Mouse (Mus musculus): Measurements from ENCODE around the gene Tpbpb.
A peak's percentile ranks its signal among the peaks of the same experiment; 100 is the strongest.
"Not testable (repeated sequence)": the region's sequence is repeated elsewhere in the genome, so short reads cannot be mapped to it uniquely, and the experiment has no call there.

Tpbpb gene

DNA sequence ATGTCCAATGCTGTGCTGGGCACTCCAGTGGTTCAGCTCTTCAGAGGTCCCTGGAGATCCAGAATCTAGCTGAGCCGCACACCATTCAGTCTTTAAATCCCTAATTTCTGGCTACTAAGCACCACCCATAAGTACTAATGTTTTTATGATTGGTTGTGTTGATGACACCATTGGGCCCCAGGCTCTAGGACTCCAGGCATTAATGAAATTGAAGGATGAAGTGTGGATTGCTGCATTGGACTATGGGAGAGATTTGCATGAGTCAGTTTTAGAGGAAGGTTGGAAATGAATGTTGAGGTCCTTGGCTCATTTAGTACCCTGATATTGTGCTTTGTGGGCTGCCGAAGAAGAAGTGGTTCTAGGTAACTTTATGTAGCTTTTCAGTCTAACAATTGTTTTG, at the start of gene Tpbpb:
Gene Tpbpb (minus strand): TSS at position 101 of the 400 bp plus-strand sequence.
- not testable (repeated sequence) for TF ChIP-seq GATA4 (IDR thresholded peaks at IDR 0.05; ENCODE audit: insufficient replicate concordance, low read length)

DNA sequence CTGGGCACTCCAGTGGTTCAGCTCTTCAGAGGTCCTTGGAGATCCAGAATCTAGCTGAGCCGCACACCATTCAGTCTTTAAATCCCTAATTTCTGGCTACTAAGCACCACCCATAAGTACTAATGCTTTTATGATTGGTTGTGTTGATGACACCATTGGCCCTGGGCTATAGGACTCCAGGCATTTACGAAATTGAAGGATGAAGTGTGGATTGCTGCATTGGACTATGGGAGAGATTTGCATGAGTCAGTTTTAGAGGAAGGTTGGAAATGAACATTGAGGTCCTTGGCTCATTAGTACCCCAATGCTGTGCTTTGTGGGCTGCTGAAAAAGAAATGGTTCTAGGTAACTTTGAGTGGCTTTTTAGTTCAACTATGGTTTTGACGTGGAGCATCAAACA, 37.2 kb upstream of the Tpbpb start, which contains the start of gene Tpbpa:
Gene Tpbpa (minus strand): TSS at position 101 of the 400 bp plus-strand sequence.
- not testable (repeated sequence) for TF ChIP-seq GATA4 (IDR thresholded peaks at IDR 0.05; ENCODE audit: insufficient replicate concordance, low read length)

DNA sequence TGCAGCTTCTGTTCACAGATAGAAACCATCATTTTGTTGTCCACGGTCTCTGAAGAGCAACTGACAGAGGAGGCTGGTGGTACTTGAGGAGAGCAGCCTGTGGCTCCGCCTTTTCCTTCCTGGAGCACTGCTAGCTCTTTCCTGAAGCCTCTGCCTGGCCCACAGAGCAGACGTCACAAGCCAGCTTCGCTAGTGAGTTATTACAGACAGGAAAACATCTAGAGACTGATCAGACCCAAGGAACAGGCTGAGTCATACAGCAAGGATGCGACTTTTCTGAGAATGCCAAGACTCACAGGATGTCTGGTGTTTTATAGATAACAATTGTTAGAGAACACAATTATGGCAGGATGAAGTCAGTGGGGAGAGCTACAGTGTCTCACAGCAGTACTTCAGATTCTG, 31.8 kb upstream of the Tpbpb start, which contains the start of the genes Gm49391 and Ctla2a:
Gene Gm49391 (minus strand): TSS at position 72 of the 402 bp plus-strand sequence.
Gene Ctla2a (minus strand): TSS at position 126 of the 402 bp plus-strand sequence.
- peak; percentile 85; the same call in 1 of the 2 replicates for TF ChIP-seq GATA4 (IDR thresholded peaks at IDR 0.05; ENCODE audit: insufficient replicate concordance, low read length)

DNA sequence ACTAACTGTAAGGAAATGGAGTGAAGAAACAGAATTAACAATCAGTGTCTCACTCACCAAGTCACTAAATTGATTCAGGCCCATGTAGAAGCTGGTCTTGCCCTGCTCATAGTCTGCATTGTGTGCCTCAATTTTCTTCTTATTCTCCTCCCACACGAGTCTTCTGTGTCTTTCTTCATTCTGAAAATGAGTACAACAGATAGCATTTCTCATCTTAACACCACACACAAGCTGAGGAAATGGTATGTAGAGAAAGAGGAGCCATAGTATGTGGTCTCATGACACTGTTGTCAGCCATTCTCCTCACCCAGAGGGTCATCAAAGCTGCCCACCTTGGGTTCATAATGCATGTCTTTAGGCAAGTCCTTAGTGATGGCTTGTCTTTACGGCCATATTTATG, 30.8 kb upstream of the Tpbpb start, which contains the start of gene Gm49393:
Gene Gm49393 (minus strand): TSS at position 101 of the 400 bp plus-strand sequence.
- TF ChIP-seq GATA4 (IDR thresholded peaks at IDR 0.05; ENCODE audit: insufficient replicate concordance, low read length): not testable (repeated sequence)

DNA sequence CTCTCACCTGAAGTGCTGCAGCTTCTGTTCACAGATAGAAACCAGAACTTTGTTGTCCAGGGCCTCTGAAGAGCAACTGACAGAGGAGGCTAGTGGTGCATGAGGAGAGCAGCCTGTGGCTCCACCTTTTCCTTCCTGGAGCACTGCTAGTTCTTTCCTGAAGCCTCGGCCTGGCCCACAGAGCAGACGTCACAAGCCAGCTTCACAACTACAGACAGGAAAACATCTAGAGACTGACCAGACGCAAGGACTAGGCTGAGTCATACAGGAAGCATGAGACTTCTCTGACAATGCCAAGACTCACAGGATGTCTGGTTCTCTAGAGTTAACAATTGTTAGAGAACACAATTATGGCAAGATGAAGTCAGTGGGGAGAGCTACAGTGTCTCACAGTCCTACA, 7.4 kb downstream of the Tpbpb start, which contains the start of gene Ctla2b:
Gene Ctla2b (minus strand): TSS at position 120 of the 400 bp plus-strand sequence.
- peak; percentile 36; the same call in 1 of the 2 replicates for TF ChIP-seq GATA4 (IDR thresholded peaks at IDR 0.05; ENCODE audit: insufficient replicate concordance, low read length)

DNA sequence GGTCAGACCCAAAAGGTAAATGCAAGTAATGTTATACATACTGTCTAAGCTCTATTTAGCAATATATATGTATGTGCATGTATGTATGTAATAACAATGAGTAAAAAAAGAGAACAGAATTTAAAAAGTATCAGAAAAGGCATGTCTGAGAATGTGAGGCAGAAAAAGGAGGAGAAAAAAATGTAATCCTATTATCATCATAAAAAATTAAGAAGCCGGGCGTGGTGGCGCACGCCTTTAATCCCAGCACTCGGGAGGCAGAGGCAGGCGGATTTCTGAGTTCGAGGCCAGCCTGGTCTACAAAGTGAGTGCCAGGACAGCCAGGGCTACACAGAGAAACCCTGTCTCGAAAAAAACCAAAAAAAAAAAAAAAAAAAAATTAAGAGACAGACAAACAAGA, 7.9 kb downstream of the Tpbpb start, which contains the start of gene Gm49392:
Gene Gm49392 (minus strand): TSS at position 101 of the 400 bp plus-strand sequence.
- not testable (repeated sequence) for TF ChIP-seq GATA4 (IDR thresholded peaks at IDR 0.05; ENCODE audit: insufficient replicate concordance, low read length)

DNA sequence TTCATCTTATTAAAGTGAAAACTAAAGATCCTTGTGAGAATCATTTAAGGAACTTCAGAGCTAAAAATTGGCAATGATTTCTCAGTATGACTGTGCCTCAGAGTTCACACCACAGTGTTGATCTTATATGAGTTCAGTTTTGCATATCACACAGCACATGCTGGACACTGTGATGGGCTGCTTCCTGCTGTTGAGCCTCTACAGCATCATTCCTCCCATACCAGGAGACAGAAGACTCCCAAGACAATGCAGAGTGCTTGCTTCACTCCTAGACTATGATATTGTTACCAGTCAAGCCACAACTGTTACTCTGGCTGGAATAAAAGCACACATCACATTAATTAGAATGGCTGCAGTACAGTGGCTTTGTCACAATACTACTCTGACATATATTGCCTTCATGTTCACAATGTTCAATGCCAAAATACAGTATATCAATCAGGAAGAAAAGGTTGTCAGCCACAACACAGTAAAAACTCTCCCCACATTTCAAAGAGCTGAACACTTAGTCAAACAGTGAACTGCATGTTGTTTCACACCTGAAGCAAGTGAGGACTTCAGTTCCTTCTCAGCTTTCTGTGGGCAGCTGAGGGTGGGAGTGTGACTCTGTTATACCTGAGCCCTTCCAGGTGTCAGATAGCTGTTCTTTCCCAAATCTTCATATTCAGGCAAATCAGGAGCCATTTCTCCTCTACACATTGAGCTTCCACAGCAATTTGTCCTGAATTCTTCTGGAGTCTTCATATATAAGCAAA, 9.1 kb downstream of the Tpbpb start:
- no peak for TF ChIP-seq GATA4 (IDR thresholded peaks at IDR 0.05; ENCODE audit: insufficient replicate concordance, low read length)

DNA sequence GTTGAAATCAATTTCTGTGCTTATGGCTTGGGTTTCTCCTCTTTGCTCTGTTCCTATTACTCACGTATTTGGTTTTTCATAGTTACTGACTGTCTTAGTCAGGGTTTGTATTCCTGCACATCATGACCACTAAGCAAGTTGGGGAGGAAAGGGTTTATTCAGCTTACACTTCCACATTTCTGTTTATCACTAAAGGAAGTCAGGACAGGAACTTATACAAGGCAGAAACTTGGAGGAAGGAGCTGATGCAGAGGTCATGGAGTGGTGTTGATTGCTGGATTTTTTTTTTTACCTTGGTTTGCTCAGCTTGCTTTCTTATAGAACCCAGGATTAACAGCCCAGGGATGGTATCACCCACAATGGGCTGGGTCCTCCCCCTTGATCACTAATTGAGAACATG, 12.4 kb downstream of the Tpbpb start:
- TF ChIP-seq GATA4 (IDR thresholded peaks at IDR 0.05; ENCODE audit: insufficient replicate concordance, low read length): no peak

DNA sequence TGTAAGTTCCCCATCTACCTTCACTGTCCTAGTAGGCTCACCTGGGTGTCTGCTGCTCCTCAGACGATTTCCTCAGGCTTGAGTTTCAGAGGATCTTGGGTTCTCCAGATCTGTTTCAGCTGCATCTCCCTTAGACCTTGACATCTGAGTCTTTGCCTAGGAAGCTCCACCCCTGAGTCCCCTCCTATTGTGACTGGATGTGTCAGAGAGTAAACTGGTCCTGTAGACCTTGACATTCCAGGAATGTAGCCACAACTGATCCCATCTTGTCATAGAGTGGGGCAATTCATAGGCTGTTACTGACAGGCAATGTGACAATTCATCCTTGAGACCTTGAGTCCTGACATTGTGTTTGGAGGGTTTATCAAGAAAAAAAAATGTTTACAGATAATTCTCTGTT, 40.4 kb downstream of the Tpbpb start, which contains the start of gene 4930486L24Rik:
Gene 4930486L24Rik (minus strand): TSS at position 195 of the 400 bp plus-strand sequence.
- TF ChIP-seq GATA4 (IDR thresholded peaks at IDR 0.05; ENCODE audit: insufficient replicate concordance, low read length): no peak

All from liver, adult (tissue).